Mouse (Mus musculus): ENCODE data around the gene Adamts14. TPM values are rescaled to one million over a fixed set of nuclear protein-coding genes. Genes with fewer than 3 reads are reported as not detected.
A peak's percentile ranks its signal among the peaks of the same experiment; 100 is the strongest.

Adamts14 gene
- 1.0 and 1.2 TPM in 2 replicates for polyA plus RNA-seq (2015; fragmentation: Nextera tagmentation; extraction: Ambion mirVana)

- peak; percentile 36; the same call in 1 of the 2 replicates for ATAC-seq (ENCODE audit: insufficient read depth, low FRiP score, low read depth)
- Histone ChIP-seq H3K9me3 (no peaks in the 10 kb centered on the region), H3K9ac (peak within 1 kb of the TSS; percentile 22), H3K4me1 (peaks cover 13% of the 10 kb centered on the region; the same call in 1 of the 2 replicates), H3K4me2 (peak within 1 kb of the TSS; percentile 93), H3K36me3 (no peaks in the 10 kb centered on the region), H3K27ac (peak within 1 kb of the TSS; percentile 48), H3K4me3 (replicated peaks) (peak within 1 kb of the TSS; percentile 55), H3K27me3 (replicated peaks) (peaks cover 10% of the 10 kb centered on the region; the same call in 1 of the 2 replicates)
- WGBS: under 1% methylated on average over 59 of the region's 75 CpGs
Measured at GRCm38 (mm10) chr10:61273081-61273843, at the start of gene Adamts14. Gene Adamts14, minus strand, starts transcription at chr10:61273438.

DNA sequence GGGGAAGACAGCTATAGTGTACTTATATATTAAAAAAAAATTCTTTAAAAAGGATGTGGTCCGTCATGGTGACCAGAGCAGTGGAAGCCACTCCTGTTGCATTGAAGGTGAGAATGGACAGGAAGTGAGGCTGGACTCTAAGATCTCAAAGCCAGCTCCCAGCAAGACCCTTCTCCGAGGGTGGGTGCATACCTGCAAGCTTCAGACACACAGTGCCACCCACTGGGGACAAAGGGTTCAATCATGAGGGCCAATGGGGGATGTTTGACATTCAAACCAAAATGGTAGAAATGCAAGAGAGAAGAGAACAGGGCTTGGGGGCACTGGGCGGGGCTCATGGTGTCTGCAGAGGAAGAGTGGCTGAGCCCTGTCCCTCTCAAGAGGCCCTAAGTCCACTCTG lies 45.3 kb upstream of the Adamts14 start:
- Histone ChIP-seq H3K4me2 (no peak overlapping the region), H3K36me3 (peaks cover 7% of the 10 kb centered on the region; the same call in 1 of the 2 replicates), H3K9ac (no peak overlapping the region), H3K9me3 (no peaks in the 10 kb centered on the region), H3K27me3 (replicated peaks) (no peaks in the 10 kb centered on the region), H3K4me3 (replicated peaks) (no peak overlapping the region), H3K4me1 (no peaks in the 10 kb centered on the region), H3K27ac (no peak overlapping the region)
- 84% methylated on average over 3 of the region's 3 CpGs for WGBS
- ATAC-seq (ENCODE audit: insufficient read depth, low FRiP score, low read depth): no peak

GRCm38 (mm10) chr10:61315324-61315880 lies 42.2 kb upstream of the Adamts14 start:
- no peak overlapping the region for H3K4me2 ChIP-seq
- no peak for ATAC-seq (ENCODE audit: insufficient read depth, low FRiP score, low read depth)
- H3K4me1 ChIP-seq: 0 out of 2 replicates have a peak, but pooled peaks cover 8% of the 10 kb centered on the region
- 69% methylated on average over 9 of the region's 9 CpGs for WGBS
- no peak overlapping the region for H3K4me3 ChIP-seq (replicated peaks)
- H3K9me3 ChIP-seq: no peaks in the 10 kb centered on the region
- H3K36me3 ChIP-seq: no peaks in the 10 kb centered on the region
- H3K27me3 ChIP-seq (replicated peaks): no peaks in the 10 kb centered on the region
- no peak overlapping the region for H3K27ac ChIP-seq
- no peak overlapping the region for H3K9ac ChIP-seq

DNA sequence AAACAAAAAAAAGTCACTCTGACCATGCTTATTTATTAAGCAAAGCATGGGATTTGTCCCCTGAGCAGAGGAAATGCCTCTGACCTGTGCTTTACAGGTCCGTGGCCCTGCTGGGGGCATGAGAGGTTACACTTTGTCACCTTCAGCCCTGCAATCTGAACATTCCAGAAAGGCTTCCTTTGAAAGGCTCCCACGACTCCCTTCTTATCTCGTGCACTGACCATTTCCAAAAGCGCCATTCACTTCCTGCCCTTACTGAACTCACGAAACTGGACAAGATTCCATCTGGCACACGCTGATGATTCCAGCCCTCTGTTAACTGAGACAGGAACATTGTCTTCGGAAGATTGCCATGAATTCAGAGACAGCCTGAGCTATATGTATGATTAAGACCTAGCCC lies 40.5 kb upstream of the Adamts14 start:
- H3K27ac ChIP-seq: no peak overlapping the region
- no peak overlapping the region for H3K9ac ChIP-seq
- no peak for ATAC-seq (ENCODE audit: insufficient read depth, low FRiP score, low read depth)
- H3K27me3 ChIP-seq (replicated peaks): no peaks in the 10 kb centered on the region
- WGBS: 49% methylated on average over 7 of the region's 7 CpGs
- H3K9me3 ChIP-seq: no peaks in the 10 kb centered on the region
- no peaks in the 10 kb centered on the region for H3K36me3 ChIP-seq
- 0 out of 2 replicates have a peak, but pooled peaks cover 8% of the 10 kb centered on the region for H3K4me1 ChIP-seq
- no peak overlapping the region for H3K4me3 ChIP-seq (replicated peaks)
- no peak overlapping the region for H3K4me2 ChIP-seq

- H3K4me3 ChIP-seq (replicated peaks): no peak overlapping the region
- H3K27me3 ChIP-seq (replicated peaks): no peaks in the 10 kb centered on the region
- no peak for ATAC-seq (ENCODE audit: insufficient read depth, low FRiP score, low read depth)
- WGBS: 45% methylated on average over 7 of the region's 7 CpGs
- no peaks in the 10 kb centered on the region for H3K36me3 ChIP-seq
- 0 out of 2 replicates have a peak, but pooled peaks cover 8% of the 10 kb centered on the region for H3K4me1 ChIP-seq
- no peak overlapping the region for H3K4me2 ChIP-seq
- H3K9ac ChIP-seq: no peak overlapping the region
- no peaks in the 10 kb centered on the region for H3K9me3 ChIP-seq
- H3K27ac ChIP-seq: no peak overlapping the region
Measured at GRCm38 (mm10) chr10:61312754-61313153, 39.5 kb upstream of the Adamts14 start.

GRCm38 (mm10) chr10:61312159-61312558 lies 38.9 kb upstream of the Adamts14 start:
- Histone ChIP-seq H3K9me3 (no peaks in the 10 kb centered on the region), H3K4me3 (replicated peaks) (no peak overlapping the region), H3K27ac (no peak overlapping the region), H3K4me1 (0 out of 2 replicates have a peak, but pooled peaks cover 8% of the 10 kb centered on the region), H3K36me3 (no peaks in the 10 kb centered on the region), H3K9ac (no peak overlapping the region), H3K4me2 (no peak overlapping the region), H3K27me3 (replicated peaks) (no peaks in the 10 kb centered on the region)
- no peak for ATAC-seq (ENCODE audit: insufficient read depth, low FRiP score, low read depth)
- 57% methylated on average over 6 of the region's 6 CpGs for WGBS

DNA sequence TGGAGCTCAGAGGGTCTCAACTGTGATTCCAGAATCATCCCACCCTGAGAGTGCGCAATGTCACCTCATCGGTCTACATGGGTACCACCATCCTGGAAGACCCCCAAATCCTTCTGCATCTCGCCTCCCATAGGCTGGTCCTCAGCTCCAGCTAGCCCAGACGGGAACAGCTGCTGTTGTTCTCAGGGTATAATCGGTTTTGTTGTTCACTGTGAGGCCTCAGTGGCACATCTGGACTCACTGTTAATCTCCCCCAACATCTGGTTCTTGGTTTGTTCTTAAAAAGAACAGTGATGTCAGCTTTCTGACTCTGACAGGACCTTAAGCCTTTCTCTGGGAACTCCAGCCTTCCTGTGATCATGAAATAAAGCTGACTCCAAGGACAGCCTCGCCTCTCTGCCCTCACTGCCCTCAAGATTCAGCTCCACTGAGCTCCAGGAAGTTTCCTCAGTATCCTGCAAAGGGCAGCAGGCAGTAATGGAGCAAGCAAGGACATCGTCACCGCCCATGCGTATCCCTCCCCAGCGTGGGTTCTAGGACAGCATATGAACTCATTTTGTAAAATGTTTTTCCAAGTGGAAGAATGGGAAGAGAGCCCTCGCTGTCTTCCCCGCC lies 35.6 kb upstream of the Adamts14 start:
- no peak overlapping the region for H3K9ac ChIP-seq
- no peak overlapping the region for H3K27ac ChIP-seq
- no peak overlapping the region for H3K4me3 ChIP-seq (replicated peaks)
- H3K4me2 ChIP-seq: no peak overlapping the region
- no peaks in the 10 kb centered on the region for H3K27me3 ChIP-seq (replicated peaks)
- H3K9me3 ChIP-seq: no peaks in the 10 kb centered on the region
- no peaks in the 10 kb centered on the region for H3K36me3 ChIP-seq
- no peak for ATAC-seq (ENCODE audit: insufficient read depth, low FRiP score, low read depth)
- 0 out of 2 replicates have a peak, but pooled peaks cover 8% of the 10 kb centered on the region for H3K4me1 ChIP-seq
- WGBS: 51% methylated on average over 12 of the region's 12 CpGs

DNA sequence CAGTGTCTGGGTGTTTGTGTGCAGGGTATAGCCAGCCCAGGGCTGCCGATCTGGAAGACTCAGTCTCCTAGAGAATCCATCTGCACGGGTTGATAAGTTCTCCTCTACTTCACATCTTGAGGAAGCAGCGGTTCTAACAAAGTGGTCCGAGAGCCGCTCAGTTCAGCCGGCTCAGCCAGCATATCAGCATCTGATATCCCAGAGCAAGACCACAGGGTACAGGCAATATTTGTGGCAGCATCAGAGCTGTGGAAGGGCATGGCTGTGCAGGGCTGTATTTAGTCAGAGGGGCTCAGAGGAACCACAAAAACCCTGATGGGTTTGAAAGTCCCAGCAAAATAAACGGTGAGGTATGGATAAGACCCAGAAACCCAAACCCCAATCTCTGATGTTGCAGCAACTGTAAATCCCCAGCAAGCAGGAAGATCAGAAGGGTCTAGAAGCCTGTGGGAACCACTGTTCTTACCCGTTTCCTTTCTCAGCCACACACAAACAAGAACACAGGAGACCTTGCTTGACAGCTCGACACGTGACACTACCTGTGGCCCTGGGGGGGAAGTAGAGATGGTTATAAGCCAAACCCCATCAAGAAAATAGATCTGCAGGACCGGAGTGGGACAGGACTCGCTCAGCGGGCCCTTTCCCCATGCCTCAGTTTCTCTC lies 32.8 kb upstream of the Adamts14 start:
- H3K27ac ChIP-seq: no peak overlapping the region
- H3K9me3 ChIP-seq: no peaks in the 10 kb centered on the region
- H3K27me3 ChIP-seq (replicated peaks): no peaks in the 10 kb centered on the region
- H3K4me1 ChIP-seq: no peaks in the 10 kb centered on the region
- no peaks in the 10 kb centered on the region for H3K36me3 ChIP-seq
- H3K4me2 ChIP-seq: no peak overlapping the region
- no peak overlapping the region for H3K9ac ChIP-seq
- H3K4me3 ChIP-seq (replicated peaks): no peak overlapping the region
- no peak for ATAC-seq (ENCODE audit: insufficient read depth, low FRiP score, low read depth)
- 81% methylated on average over 13 of the region's 13 CpGs for WGBS

- Histone ChIP-seq H3K9me3 (no peaks in the 10 kb centered on the region), H3K4me1 (no peaks in the 10 kb centered on the region), H3K36me3 (no peaks in the 10 kb centered on the region), H3K27ac (no peak overlapping the region), H3K27me3 (replicated peaks) (no peaks in the 10 kb centered on the region), H3K4me3 (replicated peaks) (no peak overlapping the region), H3K9ac (no peak overlapping the region), H3K4me2 (no peak overlapping the region)
- WGBS: 76% methylated on average over 6 of the region's 6 CpGs
- ATAC-seq (ENCODE audit: insufficient read depth, low FRiP score, low read depth): no peak
Measured at GRCm38 (mm10) chr10:61304046-61304445, 30.8 kb upstream of the Adamts14 start.

DNA sequence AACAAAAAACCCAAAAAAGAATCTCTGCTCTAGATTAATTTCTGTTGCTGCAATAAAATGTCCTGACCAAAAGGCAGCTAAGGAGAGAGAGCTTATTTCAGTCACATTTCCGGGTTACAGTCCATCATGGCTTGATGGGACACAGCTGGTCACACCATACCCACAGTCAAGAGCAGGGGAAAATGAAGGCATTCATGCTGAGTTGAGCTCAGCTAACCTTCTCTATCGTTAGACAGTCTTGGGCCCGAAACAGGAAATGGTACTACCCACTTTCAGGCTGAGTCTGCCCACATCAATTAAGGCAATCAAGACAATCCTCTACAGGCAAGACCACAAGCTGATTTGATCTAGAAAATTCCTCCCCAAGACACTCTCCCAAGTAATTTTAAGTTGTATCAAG lies 27.8 kb upstream of the Adamts14 start:
- no peaks in the 10 kb centered on the region for H3K4me1 ChIP-seq
- H3K9me3 ChIP-seq: no peaks in the 10 kb centered on the region
- no peak overlapping the region for H3K4me2 ChIP-seq
- ATAC-seq (ENCODE audit: insufficient read depth, low FRiP score, low read depth): no peak
- no peak overlapping the region for H3K27ac ChIP-seq
- H3K27me3 ChIP-seq (replicated peaks): no peaks in the 10 kb centered on the region
- H3K4me3 ChIP-seq (replicated peaks): no peak overlapping the region
- no peaks in the 10 kb centered on the region for H3K36me3 ChIP-seq
- 43% methylated on average over 3 of the region's 3 CpGs for WGBS
- H3K9ac ChIP-seq: no peak overlapping the region

DNA sequence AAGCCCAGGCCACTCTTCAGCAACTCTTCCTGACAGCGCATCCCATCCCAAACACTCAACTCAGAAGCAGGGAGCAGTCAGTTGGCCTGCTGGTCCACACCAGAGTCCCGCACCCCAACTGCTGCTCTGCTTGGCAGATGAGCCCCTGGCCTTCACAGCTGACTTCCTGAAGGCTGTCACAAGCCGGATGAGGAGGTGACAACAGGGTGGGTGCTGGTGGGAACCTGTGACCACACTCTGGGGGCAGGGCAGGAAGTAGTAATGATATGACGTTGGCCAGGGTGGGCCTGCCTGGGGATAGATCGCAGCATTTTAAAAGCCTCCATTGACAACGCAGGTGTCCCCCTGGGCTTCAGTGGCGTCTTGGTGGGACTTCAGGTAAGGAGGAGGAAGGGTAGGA lies 24.2 kb upstream of the Adamts14 start, which contains the start of gene Prf1:
Gene Prf1, plus strand, starts transcription at position 357 of the 400 bp plus-strand sequence.
- Histone ChIP-seq H3K27me3 (replicated peaks) (no peaks in the 10 kb centered on the region), H3K4me2 (no peak within 1 kb of the TSS), H3K36me3 (no peaks in the 10 kb centered on the region), H3K27ac (no peak within 1 kb of the TSS), H3K9me3 (no peaks in the 10 kb centered on the region), H3K9ac (no peak within 1 kb of the TSS), H3K4me3 (replicated peaks) (no peak within 1 kb of the TSS), H3K4me1 (no peaks in the 10 kb centered on the region)
- ATAC-seq (ENCODE audit: insufficient read depth, low FRiP score, low read depth): no peak
- 72% methylated on average over 7 of the region's 7 CpGs for WGBS

Measured in stomach, embryonic 15.5 days (tissue).